Mouse (Mus musculus) retina, postnatal 1 day (tissue): ENCODE measurements around the gene Gigyf2.
A peak's percentile ranks its signal among the peaks of the same experiment; 100 is the strongest.

Experiments used
- DNase-seq: peaks from one replicate; pipeline ENCODE4 v3.0.0-alpha.2; 2012

Gene Gigyf2

DNA sequence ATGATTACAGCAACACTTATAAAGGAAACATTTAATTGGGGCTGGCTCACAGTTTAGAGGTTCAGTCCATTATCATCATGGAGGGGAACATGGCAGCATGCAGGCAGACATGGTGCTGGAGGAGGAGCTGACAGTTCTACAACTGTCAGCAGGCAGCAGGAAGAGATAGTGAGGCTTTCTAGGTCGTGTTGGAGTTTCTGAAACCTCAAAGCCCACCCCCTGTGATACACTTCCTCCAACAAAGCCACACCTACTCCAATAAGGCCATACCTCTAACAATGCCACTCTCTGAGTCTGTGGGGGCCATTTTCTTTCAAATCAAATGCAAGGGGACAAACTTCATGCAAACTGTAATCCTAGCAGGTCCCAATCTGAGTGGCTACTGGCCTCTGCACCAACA is 5.7 kb upstream of the Gigyf2 start:
- DNase-seq: no peak

DNA sequence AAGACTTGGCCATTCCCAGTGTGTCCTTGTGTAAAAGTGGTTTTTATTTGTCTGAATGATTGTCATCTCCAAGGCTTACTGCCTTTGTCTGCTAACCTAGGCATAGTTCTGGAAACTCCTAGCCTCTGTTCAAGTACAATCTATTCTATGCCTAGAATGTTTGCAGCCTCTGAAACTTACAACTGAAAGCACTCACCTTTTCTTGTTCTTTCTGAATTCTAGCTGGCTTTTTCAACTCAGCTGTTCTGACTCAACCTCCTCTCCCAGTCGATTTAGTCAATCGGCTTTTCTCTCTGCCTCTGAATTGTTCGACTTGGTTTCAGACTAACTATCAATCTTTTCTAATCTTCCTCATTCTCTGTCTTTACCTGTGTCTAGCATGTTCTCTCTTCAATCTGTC is 4.0 kb upstream of the Gigyf2 start:
- no peak for DNase-seq

DNA sequence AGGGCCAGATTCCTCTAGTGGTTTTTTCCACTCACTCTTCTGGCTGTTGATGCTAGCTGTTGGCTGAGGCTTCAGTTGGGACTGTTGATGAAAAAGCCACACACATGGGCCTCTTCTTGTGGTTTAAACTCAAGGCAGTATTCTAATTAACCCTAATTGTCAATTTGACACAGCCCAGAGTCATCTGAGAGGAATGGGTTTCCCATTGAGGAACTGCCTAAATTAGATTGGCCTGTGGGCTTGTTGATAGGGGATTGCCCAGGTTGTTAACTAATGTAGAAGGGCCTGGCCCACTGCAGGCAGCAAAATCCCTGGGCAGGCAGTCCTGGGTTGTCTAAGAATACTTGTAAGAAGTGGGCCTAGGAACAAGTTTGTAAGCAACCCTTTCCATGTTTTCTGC is 2.1 kb upstream of the Gigyf2 start:
- no peak for DNase-seq

DNA sequence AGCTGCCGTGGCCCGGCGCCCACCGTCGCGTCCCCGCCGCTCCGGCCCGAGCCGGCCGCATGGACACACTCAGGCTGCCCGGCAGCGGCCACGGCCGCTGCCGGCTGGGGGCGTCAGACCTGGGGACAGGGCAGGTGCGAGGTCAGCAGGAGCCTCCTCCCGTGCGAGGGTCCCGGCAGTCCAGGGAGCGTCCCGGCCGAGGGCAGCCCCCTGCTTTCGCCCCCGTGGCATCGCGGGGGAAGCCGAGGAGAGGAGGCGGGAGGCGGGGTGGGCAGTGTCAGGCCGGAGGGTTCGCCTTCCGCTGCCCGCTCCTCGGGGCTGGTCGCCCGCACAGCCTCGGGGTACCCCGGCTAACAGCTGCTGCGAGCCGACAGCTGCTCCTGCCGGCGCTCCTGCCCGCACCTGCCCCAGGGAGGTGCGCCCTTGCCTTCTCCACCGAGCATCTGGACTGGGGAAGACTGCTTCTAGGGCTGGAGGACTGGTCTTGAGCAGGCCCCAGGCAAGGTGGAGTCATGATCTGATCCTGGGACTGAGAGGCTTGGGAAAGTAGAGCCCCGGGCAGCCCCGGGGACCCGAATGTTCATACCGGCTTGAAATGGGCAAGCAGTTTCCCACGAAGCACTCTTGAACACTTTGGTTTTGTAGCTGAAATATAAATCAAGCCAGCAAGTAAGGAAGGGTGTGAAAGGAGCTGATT is 515 bp downstream of the Gigyf2 start:
- peak; percentile 65 for DNase-seq

DNA sequence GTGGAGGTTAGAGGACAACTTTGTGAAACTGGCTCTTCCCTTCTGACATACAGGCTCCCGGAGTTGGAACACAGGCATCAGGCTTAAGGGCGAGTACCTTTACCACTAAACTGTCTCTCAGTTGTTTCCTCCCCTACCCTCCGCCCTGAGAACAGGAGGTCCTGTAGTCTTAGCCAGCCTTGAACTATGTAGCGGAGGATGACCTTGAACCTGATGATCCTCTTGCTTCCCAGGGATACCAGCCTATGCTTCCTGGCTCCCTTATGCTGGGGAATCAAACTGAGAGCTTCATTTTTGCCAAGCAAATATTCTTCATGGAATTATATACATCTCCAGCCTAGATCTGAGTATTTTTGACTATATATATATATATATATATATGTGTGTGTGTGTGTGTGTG is 5.0 kb downstream of the Gigyf2 start:
- DNase-seq: no peak

DNA sequence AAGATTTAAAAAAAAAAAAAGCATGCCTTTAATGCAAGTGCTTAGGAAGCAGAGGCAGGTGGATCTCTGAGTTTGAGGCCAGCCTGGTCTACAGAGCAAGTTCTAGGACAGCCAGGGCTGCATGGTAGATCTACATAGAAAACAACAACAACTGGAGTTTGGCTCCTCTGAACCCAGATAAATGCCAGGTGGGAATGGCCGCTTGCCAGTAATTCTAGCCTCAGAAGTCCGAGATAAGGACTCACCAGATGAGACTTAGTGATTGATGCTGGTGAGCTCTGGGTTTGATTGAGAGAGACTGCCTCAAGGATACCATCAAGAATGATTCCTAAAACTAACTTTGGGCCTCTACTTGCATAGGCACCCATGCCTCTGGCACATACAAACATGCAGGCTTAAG is 23.8 kb downstream of the Gigyf2 start:
- no peak for DNase-seq

DNA sequence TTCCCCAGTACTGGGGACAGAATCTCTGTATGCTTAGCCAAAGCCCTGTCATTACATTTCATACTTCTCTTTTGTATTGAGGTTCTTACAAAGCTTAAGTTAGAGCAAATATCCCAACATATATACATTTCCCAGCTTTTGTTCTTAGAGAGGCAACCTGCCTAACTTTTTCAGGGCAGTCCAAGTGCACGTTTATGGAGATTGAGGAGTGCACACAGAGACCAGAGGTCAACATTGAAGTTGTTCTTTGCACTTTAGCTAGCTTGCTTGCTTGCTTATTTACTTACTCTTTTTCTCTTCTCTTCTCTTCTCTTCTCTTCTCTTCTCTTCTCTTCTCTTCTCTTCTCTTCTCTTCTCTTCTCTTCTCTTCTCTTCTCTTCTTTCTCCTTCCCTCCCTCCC is 33.5 kb downstream of the Gigyf2 start:
- DNase-seq: no peak

DNA sequence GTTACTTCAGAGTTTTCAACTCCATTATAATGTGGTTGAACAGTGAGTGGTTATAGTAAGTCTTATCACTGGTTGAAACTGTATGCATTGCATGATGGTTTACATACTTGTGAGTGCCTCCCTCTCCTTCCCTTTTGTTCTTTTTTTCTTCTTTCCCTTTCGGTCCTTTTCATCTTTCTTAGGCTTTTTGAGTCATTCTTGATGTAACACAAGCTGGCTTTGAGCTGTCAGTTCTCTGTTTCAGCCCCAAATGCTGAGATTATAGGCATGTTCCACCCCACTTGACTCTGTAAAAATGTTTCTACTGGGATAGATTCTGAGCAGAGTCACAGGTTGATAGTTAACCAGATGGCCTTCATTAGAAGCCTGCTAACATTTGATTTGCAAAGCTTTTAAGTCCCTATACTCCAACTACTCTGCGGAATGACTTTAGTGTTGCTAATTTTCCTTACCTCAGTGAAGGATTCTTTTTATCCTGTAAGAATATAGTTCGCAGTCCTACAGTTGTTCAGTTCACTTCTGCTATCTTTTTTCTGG is 51.3 kb downstream of the Gigyf2 start:
- DNase-seq: no peak

DNA sequence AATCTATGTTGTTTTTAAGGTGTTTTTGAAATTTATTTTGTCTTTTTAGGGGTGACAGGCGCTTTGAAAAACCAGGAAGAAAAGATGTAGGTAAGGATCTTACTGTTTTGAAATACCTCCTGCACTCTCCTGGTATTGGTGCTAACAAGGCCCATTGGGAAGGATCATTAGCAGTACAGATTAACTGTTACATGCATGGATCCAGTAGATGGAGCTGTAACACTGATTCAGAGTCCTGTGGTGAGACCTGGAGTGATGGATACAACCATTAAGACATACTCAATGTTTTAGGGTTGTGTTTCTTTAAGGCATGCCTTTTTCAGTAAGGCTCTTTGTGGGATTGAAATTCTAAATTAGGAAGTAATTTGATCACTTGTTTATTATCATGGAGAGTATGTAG is 53.1 kb downstream of the Gigyf2 start:
- DNase-seq: peak; percentile 27

DNA sequence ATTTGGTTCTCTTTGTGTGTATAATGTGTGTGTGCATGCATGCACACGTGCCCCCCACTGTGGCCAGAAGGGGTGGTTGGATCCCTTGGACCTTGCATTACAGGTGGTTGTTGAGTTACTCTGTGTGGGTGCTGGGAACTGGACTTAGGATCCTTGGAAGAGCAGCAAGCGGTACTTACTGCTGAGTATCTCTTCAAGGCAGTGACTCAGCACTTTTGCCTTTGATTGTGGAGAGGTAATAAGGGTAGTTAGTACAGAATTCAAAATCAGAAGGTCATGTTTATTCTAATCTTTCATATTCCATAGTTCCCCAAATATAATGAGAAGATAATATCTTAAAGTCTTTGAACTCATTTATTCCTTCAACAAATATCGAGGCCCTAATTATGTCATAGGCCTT is 54.4 kb downstream of the Gigyf2 start:
- DNase-seq: no peak

DNA sequence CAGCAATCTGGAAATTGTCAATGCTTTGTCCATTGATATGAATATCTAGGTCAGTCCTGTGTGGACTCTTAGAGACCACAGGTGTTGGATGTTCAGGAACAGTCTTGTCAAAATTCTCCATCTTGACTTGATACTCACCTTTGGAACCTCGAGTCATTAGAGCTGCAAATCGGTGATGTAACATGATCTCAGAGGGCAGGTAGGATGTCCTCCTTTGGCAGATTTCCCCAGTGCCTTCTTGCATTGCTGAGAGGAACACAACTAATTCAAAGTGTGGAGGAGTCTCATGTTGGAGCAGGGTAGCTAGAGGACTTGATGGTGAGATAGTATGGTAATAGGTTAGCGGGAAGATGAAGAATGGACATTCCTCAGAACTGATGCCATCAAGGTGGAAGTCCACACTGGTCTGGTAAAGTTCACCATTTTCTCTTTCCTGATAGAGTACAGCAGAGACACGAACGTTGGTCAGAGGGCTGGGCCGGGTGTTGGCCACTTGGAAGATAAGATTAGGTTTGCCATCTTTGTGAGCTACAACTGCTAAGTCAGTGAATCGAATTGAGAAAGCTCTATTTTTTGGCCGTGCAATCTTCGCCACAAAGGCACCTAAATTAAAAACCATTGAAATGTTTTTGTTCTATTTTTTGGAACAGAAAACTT is 59.8 kb downstream of the Gigyf2 start:
- DNase-seq: no peak

DNA sequence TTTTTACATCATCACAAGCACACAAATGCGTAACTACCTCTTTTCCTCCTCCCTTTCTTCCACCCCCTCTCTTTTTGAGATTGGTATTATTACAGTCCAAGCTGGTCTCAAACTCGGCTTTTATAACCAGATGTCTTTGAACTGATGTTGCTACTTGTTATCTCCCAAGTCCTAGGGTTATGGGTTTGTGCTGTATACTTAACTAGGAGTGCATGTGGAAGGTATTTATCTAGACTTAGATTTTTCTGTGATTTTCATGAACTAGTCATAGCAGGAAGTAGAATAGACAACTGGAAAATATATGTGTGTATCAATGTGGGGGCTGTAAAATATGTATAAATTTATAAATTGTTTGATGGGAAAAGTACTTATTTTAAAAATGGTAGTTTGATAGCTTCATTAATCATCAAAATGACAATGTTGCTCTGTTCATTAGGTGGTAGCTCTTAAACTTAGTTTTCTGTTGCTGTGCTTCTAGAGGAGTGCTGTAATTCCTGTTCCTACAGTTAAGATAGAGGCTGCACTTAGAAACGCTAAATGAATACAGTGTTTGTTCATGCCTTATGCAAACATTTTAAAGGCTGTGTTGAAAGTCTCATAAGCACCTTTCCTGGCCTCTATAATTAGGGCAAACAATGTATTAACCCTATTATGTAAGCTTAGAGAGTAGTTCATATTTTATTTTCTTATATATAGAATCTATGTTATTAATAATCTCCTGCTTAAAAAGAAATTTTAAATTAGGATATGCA is 66.8 kb downstream of the Gigyf2 start:
- DNase-seq: no peak

DNA sequence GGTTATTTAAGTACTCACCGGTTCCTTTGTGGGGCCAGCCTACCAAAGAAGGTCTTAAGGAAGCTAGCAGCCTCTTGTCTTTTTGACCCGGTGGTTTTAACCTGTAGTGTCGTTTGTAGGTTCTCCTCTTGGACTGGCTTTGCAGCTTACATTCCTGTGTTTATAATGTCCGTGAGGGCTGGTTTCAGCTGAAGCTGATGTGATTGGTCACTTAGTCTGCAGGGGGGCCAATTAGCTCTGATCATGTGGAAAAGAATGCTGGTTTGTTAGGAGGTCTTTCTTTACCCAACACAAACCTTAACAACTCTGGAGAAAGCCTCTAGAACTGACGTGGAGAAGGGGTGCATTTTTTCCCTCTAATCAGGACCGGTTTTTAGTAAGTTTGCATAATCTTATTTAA is 67.8 kb downstream of the Gigyf2 start, which contains the start of gene Kcnj13:
Kcnj13 (minus strand) TSS at position 136 of the 400 bp plus-strand sequence.
- peak; percentile 43 for DNase-seq

DNA sequence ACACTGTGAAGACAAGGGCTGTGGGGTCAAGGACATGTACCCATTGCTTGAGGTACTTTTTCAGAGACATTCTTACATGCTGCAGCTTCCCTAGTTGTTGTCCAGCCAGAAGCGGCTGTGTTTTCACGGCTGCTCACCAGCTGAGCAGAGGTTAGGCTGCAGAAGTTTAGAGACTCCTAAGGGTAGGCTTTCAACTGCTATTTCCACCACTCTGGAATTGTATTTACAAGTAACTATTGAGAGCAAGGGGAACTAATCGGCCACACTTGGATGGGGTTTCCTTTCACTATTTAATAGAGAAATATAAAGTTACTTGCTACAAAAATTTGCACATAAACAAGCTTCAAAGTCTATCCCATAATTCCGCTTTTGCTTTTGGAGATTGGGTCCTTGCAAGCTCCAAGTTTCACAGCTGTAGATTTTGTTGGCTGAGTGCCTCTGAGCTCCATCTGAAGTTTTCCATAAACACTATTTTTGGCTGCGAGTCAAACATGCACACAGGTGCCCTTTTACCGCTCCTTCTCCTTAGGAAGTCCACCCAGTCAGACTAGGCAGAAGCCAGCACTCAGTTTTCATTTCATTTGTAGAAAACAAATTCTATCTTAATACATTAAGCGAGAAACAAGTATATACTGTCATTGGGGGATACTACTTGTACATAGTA is 70.3 kb downstream of the Gigyf2 start:
- no peak for DNase-seq

DNA sequence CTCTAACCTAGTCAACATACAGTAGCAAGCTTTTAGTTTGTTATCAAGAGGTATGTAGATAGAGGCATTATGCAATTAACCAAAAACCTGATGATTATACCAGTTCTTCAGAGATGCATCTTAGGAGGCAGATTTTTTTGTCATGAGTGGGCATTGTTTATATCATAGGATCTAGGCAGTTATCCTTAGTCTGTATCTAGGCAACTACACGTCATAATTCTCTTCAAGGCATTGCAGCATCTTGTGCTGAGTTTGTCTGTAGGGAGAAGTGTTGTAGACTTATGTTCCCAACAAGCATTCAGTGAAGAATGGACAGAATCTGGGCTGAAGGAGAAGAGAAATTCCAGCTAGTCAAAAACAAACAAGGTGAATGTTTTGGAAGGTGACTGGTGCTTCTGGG is 77.9 kb downstream of the Gigyf2 start:
- no peak for DNase-seq

DNA sequence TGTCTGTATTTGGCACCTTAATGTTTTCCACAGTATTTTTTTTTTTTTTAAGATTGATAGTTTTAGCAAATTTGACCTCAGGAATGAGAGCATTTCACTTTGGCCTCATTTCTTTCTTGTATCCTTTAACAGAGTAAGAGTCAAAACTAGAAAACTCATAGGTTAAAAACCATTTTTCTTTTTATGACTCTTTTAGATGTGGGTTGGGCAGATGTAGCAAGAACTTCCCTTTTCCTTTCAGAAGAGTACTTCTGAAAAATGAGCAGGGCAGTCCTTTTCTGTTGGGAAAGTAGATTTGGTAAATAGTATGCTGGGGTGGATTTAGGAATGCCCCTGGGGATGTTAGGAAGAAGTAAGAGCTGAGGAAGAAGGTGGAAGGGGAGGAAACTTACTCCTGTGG is 79.2 kb downstream of the Gigyf2 start:
- no peak for DNase-seq

DNA sequence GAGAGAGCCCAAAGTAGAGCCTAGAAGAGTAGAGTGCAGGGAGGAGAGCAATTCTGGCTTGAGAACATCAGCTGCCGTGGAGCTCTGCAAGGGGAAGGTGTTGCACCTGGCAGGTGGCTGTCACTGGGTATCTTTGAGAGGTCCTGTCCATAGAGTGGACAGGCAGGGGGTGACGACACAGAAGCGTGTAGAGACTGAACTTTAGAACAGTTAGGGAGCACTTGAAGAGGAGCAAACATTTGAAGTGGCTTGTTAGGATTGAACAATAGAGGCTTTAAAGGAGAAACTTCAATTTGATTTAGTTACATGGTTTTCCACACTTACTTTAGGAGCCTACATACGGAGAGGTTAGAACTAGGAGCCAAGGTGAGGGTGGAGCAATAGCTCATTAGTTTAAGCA is 82.6 kb downstream of the Gigyf2 start:
- no peak for DNase-seq

DNA sequence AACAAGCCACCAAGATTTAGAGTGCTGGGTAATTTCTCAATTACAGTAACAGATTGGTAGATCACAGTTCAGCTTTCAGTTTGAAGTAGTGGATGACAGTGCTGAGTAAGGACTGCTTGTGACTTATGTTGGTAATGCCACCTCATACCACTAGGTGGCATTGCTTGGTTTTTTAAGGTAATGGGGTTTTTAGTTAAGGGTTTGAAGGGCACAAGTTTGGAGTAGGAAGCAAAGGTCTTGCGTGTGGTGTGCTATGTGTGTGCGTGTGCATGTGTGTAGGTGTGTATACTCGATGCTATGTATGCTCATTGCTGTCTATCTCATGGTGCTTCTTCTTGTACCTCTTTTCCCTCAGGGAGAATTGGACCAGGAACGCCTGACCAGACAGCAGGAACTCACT is 91.9 kb downstream of the Gigyf2 start:
- peak; percentile 65 for DNase-seq

DNA sequence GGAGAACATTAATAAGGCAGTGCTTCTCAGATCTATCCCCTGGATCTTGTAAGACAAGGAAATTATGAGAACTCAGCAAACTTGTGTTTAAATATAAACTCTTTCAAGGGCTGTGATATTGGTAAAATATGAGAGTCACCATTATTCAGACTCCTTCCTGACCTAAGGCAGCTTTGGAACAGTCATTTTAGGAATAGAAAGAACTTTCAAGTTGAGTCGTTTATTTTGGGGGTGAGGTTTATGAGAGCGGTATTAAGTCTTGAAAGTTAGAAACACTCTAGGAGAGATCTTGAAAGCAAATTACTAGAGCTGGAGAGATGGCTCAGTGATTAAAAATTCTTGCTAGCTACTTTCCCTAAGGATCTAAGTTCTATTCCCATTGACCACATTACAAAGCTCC is 108.3 kb downstream of the Gigyf2 start:
- DNase-seq: no peak

DNA sequence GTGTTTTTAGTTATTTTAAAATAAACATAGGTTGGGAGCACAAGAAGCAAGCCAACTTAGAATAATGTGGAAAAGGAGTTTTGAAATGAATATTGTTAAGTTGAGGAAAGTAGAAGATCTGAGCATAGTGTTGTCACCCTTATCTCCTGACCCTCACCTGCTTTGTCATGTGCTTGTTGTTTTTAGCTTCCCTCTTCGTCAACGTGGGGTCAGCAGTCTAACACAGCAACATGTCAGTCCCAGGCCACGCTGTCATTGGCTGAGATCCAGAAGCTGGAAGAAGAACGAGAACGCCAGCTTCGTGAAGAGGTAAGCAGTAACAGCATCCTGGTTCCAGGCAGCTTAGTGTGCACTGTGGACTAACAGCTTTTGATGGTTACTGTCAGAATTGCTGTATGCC is 109.8 kb downstream of the Gigyf2 start:
- no peak for DNase-seq

DNA sequence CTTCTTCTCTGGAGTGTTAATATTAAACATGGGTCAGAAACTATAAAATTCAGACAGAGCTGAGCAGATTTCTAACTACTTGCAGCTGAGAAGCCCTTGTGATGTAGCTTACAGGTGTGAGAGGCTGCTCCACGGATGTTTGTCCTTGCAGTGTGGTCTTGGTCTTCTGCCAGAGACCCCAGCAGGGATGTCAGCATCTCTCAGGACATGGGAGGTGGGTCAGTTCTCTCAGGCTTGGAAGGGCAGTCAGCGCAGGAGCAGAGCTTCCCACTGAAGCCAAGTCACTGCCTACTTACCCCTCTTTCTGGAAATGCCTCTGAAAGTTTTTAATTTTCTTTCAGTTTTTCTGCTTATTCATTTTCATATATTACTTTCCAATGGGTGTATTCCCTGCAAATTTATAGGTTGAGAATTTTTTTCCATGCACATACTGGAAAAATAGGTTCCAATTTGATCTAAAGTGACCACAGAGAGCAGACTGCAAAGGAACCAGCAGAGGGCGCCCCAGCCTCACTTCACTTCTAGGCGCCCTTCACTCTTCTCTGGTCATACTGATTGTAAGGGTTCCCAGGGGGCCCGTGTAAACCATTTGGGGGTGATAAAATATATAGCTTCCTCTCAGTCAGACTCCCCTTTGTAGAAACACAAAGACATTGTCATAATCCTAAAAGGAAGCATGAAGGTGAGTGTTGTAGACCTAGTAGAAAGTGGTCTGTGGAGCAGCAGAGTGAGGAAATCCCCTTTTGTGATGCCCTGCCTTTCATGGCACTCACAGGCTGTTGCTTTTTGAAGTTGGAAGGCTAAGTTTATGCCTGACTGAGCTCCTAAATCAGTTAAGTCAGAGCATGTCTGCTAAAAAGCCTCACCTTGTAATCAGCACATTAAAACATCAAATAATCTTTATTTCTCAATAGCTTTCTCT is 120.6 kb downstream of the Gigyf2 start:
- DNase-seq: peak; percentile 71

DNA sequence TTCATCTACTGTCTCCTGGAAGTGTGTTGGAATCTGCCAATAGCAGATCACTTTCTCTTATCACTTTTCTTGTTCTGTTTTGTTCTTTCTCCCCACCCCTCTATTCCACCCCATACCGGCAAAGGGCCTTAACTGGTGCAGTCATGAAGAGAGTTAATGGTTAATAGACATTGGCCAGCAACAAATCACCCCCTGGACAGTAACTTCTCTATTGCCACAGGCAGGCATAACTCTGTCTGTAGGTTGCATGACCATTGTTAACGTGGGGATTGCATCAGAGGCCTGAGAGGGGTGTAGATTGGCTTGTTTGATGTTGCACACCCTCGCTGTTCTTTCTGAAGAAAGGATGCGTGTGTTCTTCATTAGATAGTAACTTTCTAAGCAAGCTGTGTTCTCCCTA is 122.6 kb downstream of the Gigyf2 start:
- DNase-seq: no peak
